Mouse (Mus musculus) cerebellum, postnatal 36 days (tissue): ENCODE measurements around the gene Mpi.

Experiments
- DNase-seq, 2 experiments: peaks; one replicate each; pipeline ENCODE4 v3.0.0; 2021 to 2022; ENCODE audit warnings: mixed read lengths in 2 of 2

The Mpi gene

DNA sequence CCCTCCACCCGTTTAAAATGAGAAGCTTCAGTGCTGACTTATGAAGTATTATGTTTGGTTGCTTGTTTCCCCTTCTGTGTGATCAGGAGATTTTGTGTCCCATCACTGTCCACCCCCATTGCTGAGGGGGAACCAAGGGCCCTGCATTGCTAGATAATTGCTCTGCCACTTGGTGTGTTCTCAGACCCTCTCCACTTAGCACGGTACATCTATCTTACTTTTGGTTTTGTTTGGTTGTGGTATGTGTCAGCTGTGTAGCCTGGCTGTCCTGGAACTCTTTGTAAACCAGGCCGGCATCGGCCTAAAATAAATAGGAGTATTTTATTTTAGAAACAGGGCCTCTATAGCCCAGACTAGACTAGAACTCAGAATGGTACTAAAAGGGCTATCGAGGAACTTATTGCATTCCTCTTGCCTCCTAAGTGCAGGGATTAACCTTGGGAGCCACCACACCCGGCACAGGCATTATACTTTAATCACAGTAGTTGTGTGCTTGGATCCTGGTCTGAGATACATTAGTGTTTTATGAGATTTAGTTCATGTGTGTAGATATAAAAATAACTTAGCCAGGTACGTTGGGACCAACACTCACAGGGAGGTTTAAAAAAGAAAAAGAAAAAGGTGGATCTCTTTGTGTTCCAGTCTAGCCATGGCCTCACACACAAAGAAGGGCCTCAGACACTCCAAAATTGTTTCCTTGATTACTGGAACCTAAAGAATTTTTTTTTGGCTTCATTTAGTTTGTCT, 30.3 kb downstream of the Mpi start:
- no peak for DNase-seq

DNA sequence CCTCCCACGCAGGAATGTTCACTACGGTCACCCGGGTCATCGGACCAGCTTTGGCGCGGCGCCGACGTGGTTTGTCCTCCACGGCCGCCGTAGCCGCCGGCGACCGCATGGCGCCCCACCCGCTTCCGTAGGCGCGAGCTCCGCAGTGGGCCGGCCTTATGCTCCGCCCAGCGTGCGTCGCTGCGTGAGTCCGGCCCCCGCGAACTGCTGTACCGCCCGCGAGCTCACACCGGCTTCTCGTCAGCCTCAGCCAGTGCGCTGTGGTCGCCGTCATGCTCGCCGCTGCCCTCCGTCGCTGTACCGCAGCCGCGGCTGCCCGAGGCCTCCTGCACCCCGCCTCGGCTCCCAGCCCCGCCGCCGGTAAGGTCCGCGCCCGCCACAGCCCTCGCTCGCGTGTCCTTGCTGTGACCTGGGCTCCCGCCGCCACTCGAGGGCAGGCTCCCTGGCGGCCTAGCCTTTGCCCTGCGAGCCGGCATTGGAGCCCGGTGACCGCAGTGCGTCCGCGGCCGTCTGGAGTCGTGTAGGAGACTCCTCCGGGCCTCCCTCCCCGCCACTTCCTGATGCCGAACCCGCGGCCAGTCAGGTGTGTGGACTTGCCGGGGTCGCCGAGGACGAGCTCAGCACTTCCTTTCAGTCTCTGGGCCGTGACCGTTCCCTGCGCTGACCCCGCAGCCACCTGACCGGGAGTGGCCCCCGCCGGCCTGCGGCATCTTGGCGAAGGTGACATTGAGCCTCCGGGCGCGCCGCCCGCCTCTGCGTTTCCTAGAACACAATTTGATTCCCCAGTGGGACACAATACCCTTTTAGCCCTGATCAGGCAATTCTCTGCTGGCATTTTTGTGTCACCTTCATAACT, 31.3 kb downstream of the Mpi start, which contains the start of gene Cox5a:
TSS of gene Cox5a (plus strand) at position 219 of the 856 bp plus-strand sequence.
- DNase-seq = peak; percentile 96 to 98

DNA sequence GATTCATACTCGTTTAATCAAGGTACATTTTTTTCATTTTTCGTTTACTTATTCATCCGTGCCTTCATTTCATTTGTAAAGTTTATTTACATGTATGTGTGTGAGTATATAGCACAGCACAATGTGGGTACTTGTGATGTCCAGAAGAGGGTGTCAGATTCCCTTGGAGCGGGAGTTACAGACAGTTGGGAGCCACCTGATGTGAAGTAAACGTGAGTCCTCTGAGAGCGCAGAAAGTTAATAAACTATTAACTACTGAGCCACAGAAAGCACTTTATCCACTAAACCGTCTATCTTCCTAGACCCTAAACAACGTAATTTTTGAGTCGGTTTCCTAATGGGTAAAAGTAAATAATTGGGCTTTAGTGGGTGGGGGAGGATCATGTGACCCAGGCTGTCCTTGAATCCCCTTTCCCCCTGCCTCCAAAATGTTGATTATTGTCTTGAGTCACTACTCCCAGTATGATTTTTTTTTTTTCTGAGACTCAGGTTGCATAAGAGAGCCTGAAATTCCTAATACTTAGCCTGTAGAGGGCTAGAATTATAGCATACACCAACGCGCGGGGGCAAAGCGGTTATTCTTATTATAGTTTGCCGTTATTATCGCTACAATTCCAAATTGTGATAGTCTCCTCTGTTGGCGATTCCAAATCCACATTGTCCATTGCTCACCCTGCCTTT, 32.0 kb downstream of the Mpi start:
- no peak for DNase-seq

DNA sequence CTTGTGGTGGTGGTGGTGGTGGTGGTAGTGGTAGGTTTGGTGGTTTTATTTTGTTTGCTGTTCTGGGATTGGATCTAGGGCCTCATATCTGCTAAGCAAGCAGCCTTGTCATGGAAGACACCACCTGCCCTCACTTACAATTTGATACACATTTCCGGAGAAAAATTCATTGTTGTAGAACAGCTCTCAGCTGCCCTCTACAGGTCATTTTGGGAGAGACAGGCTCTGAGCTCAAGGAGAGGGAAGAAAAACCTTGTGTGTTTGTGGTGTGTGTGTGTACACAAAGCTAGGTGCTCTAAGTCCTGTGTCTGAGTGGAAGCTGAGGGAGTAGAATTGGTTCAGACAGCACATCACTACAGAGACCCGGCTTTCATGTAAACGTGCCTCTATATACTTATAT, 35.5 kb downstream of the Mpi start:
- DNase-seq = peak; percentile 72 to 76

DNA sequence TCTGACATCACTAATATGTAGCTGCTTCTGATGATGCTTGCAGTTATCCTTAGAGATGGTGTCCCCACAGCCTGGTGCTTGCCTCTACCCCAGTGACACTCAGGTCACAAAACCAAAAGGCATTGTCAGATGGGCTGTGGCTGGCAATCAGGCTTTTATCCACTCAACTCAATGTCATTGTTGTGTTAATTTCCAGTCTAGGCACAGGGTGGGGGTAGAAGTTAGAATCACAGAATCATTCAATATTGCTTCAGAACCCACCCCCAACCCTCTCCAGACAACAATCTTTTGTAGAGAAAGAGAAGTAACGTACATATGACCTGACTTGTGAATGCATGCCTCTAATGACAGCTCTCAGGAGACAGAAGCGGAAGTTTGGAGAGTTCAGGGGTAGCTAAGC, 42.0 kb downstream of the Mpi start:
- no peak for DNase-seq

DNA sequence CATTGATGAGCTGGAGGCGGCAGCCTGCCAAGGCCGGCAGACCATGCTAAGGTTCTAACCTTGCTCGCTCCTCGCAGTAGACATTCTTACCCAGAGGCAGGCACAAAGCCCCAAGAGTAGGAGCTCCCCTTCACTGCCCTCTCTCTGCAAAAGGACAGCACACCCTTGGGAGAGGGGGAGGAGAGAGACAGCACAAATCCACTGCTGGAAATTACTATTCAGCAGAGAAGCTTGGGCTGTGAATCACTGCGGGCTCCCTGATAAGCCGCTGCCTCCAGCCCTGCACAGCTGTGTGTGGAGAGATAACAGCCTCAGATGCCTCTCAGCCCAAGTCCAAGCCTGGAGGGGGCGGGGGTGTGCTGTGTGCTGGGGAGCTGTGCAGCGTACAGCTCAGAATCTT, 46.9 kb downstream of the Mpi start:
- DNase-seq = no peak

DNA sequence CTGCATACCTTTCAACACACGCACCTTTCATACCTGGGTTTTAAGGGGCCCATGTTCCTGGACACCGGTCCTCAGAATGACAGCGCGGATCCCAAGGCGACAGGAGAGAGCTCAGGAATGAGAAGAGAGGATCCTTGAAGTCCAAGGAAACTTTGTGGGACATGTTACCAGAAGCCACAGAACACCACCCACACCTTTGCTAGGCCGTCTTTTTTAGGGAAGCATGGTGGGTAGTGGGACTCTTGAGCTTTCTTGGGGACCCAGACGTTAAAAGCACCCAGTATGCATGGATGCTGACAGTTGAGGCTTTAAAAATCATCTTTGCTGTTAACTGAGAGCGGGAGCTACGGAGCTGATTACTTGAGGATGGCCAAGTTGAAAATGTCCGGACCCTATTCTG, 47.7 kb downstream of the Mpi start:
- DNase-seq = no peak

DNA sequence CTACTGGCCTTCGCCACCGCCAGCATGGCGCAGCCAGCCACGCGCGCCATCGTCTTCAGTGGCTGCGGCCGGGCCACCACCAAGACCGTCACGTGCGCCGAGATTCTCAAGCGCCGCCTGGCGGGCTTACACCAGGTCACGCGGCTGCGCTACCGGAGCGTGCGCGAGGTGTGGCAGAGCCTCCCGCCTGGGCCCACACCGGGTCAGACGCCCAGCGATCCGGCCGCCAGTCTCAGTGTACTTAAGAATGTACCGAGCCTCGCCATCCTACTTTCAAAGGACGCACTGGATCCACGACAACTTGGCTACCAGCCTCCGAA, 48.2 kb downstream of the Mpi start:
- DNase-seq = peak; percentile 37 to 54

DNA sequence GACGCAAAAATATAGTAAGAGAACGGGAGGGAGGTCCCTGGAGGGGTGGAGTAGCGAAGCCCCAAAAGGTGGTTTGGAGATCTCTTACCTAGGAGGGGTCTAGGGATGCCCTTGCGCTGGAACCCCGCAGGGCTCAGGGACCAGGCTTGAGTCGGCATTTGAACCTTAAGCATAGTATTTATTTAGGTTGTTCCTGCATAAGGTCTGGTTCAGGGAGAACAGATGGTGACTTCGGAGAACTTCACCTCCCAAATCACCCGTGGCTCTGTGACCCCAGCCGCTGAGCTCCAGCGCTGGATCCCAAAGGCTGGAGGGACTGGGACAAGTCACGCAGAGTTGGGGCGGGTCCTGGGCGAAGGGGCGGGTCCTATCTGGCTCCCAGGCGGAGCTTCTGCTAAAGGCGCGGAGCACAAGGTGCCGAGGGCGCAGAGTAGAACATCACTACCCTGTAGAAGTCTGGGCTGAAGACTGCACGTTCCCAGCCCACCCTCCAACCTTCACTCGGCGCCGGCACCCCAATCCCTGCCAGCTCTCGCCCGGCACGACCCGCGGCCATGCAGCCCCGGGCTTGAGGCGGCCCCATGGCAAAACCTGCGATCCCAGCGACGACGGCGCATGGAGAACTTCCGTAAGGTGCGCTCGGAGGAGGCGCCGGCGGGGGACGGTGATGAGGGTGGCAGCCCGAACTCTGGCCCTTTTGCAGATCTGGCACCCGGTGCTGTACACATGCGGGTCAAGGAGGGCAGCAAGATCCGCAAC, 48.8 kb downstream of the Mpi start, which contains the start of gene Rpp25:
TSS of gene Rpp25 (plus strand) at position 405 of the 759 bp plus-strand sequence.
- DNase-seq = no peak

DNA sequence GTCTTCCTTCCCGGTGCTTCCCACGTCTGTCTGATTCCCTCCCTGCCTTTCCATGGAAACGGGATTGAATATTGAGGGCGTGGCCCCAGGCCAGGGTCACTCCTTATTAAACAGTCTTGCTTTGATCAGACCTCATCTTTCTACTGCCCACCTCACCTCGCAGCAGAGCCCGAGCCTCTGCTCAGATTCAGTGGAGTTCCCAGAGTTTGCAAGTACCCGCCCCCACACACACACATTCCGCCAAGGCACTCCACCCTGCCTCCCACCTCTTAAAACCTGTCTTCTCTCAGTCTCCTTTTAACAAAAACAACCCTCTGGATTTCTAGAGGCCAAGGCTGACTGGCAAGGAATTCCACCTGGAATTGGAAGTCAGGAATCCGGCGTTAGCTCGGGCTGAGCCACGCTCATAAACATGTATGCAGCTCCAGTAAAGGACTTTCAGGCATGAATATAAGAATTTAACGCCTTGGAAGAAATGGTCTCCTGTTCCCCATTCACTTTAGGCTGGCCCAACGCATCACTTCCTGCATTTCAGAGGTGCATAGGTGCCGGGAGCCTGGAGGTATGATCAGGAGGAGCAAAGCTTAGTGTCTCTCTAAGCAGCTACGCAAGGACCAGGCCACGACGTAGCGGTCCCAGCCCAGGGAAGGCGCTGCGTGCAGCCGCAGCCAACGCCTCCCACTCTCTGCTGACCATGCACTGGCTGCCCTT, 49.5 kb downstream of the Mpi start:
- no peak for DNase-seq

DNA sequence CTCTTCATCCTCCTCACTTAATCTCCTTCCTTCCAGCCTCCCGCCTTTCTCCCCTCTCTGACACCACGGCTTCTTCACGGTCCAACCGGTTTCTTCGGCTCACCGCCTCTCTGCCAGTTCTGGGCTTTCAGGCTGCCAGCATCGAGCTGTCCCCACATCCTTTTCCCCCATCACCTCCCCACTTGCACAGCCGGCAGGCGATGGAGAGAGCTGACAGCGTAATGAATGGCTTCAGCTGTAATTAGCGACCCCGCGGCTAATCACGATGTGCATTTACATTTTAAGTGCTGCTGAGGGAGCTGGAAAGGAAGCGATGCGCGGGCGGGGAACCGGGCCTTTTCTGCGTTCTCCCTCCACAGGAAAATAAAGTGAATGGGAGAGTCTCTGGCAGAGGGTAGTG, 50.7 kb downstream of the Mpi start:
- no peak for DNase-seq

DNA sequence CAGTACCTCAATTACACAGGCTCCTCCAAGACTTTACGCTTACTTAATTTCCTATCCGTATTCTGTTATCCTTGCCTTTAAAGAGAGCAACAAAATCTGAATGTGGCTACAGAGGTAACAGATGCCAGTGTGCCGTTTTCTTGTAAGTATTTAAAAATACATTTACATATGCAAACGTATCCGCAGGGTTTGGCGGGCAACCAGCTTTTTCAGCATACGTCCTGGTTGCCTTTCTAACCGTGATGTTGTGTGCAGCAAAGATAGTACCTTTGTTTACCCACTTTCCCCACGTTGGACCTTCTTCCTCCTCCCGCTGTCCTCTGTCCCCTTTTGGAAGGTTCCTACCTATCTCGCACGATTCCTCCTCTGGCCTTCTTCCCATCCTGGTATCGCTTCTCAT, 51.1 kb downstream of the Mpi start:
- DNase-seq = no peak

DNA sequence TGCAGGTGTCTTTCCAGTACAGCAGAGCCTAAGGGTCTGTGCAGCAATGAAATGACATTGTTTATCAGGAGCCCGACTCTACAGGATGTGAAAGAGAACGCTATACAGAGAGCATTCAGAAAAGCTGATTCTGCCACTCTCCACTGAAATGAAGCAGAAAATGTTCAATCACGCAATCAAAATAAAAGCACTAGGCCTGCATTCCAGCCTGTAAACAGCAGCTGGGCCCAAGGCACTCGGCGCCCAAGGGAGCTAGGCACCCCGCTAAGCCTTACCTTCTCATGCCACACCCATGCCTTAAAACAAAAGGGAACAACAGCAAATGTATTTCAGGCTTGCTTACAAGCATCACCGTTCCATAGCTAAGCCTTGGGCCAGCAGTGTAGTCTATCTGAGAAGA, 54.0 kb downstream of the Mpi start:
- no peak for DNase-seq

DNA sequence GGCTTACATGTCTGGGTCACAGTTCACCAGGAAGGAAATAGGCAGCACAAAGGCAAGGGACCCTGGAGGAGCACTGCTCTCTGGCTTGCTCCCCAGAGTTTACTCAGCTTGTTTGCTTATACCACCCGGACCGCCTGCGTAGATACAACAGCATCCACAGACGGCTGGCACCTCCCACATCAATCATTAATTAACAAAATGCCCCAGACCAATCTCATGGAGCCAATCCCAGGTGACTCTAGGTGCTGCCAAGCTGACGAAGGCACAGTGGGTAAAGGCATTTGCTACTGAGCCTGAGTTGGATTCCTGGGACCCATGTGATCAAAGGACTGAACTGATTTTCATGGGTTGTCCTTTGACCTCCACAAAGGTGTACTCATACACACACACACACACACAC, 55.3 kb downstream of the Mpi start:
- no peak for DNase-seq

DNA sequence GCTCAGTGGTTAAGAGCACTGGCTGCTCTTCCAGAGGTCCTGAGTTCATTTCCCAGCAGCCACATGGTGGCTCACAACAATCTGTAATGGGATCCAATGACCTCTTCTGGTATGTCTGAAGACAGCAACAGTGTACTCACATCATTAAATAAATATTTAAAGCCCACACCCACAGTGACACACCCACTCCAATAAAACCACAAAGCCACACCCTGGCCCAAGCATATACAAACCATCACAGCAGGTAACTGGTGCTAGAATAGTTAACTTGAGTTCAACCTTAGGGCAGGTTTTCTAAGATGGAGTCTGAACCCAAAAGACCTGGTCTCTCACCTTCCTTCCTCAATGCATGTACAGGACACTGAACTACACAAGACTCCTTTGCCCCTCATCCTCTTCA, 57.6 kb downstream of the Mpi start:
- no peak for DNase-seq
